Mouse (Mus musculus) left cerebral cortex, adult 11 months (tissue): Measurements from ENCODE around the gene Hnrnph2.
A peak's percentile ranks its signal among the peaks of the same experiment; 100 is the strongest.

ENCODE experiments used
- DNase-seq: peaks from one replicate; pipeline ENCODE4 v3.0.0; 2022; ENCODE audit warnings: low spot score

Hnrnph2 gene

DNA sequence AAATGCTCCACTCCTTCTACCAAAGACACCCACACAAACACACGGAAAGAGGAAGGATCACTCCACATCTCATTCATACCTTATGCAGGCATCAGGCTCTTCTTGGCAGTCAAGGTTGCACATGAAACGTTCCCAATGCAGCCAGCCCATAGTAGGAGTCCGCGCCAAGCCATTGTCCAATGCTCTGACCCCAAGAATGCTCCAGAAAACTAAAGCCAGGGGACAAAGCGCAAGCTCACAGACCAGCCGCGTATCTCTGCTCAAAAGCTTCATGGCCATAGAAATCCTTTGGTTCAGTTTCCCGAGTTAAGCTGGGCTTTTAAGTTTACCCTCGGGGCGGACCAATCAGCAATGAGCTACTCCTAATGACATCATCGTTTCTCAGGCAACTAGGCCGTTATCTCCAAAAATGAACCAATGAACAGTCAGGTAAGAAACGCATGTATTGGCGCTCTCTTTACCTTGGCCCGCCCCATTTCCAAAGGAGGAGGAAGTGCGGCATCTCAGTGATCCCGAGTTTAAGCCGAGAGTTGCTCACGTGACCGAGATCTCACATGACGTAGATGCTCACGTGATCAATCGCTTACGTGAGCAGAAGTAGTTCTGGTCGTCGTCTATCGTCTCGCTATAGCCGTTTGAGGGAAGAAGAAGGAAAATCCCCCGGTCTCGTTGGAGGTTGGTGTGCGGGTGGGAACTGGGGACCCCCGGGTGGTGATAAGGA, at the start of gene Hnrnph2, which contains the start of gene Gla:
Gene Hnrnph2 (plus strand): TSS at position 521 of the 721 bp plus-strand sequence.
Gene Gla (minus strand): TSS at position 467 of the 721 bp plus-strand sequence.
- peak; percentile 93 for DNase-seq

DNA sequence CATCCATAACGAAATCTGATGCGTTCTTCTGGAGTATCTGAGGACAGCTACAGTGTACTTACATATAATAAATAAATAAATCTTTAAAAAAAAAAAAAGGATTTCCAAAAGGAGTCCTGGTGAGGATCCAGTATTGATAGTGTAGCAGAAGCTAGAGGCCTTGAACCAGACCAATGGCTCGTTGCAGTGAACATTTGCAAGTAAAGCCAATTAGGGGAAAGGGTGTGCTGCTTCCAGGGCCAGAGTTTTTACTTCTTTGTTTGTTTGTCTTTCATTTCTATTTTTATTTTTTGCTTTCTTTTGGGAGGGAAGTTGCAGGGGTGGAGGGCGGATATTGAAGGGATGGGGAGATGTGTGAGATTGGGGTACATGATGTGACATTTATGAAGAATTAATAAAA, 47.7 kb upstream of the Hnrnph2 start:
- DNase-seq = no peak

DNA sequence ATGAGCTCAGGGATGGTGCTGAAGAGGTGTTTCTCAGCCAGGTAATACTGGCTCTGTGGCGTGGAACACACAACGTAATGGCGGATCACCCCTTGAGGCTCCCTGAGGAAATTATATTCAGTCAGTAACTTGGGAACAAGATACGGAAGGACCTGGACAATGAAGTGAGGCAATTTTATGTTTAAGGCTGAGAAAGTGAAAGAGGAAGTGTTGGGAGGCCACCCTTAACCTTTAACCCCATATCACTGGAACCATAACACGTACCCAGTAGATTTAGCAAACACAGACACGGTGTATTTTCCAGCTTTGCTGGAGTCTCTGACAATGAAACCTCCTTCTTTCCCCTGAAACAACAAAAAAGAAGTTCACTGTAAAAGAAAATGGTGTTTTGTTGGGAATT, 46.6 kb upstream of the Hnrnph2 start:
- no peak for DNase-seq

DNA sequence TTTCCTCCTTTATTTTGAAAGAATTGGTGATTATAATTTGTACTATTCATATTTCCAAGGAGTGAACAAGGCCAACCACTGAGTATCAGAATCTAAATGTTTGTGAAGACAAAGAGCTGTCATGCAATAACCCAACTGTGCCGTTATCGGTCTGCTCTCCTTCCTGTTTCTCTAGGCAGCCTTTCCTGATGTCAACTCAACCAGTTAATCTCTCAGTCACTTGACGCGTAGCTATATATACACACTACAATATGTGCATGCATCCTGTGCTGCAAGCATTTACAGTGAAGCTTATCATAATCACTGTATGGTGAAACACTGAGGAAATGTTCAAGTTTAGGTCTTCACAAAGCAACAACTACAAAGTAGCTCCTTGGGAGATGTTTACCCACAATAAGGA, 36.7 kb upstream of the Hnrnph2 start:
- DNase-seq = no peak

DNA sequence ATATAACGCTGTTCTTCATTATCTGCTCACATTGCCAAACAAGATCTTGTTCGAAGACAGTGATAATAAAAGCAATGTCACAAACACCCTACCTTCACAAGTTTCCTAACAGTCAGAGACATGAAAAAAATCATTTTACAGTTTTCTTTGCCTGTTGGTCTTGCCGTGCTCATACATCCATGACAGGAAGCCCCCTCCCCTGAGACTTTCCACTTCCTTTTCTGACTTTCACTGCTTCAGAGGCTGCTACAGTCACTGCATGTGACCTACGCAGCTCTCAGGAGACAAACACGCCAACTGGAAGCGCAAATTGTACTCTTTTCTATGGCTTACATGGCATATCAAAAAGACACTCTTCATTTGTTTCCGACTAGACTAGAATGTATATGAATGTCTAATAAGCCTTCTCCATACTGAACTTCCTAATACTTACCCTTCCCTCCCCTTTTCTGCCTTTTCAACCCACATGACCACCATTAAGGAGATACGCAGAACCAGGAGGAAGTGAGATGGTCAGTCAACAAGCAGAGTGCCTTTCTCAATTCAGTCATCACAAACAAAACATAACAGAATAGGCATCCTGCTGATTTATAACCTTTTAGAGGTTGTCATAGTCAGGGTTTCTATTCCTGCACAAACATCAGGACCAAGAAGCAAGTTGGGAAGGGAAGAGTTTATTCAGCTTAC, 34.3 kb upstream of the Hnrnph2 start:
- no peak for DNase-seq

DNA sequence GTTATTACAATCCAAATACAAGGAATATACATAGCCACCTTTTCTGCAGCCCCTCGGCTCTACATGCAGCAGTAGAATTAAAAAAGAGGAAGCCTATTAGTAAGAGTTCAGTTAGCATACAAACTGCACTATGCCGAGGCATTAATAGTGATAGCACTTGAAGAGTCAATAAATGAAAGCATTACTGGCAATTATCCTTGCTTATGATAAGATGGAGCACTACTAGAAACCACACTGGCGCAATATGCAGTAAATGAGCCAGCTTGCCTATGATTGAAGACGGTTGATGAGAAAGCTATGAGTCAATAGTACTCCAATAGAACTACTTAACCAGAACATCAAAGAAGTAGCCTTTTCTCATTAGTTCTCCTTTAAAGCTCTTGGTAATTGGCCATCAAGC, 23.1 kb upstream of the Hnrnph2 start:
- no peak for DNase-seq

DNA sequence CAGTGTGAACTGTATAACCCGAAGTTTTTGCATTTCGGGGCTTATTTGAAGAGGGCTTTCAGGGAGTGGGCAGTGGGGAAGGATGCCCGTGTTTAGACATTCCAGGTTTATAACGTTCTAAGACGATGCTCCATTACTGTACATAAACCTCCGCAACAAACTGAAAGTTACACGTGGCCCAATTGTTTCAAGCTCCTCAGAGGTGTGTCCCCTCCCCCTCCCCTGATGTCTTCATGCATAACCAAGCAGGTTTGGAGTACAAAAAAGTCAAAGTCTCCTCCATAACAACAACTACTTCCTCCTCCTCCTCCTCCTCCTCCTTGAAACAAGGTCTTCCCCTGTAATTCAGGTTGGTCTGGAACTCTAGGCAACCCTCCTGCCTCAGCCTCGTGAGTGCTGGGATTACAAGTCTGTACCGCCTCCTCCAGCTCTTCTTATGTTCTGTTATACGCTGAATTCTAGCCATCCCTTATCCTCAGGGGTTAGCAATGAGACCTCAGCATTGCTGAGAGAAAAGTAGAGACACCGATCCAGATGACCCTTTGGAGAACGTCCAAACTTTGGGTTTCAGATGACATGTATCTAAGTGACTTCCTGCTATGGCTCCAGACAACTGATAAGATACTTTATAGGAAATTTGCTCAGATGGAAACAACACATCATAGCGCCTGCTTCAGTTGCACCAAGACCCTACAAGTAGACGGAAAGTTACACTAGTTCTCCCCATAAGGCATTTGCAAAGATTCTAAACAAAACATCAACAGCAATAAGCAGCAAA, 20.3 kb upstream of the Hnrnph2 start:
- DNase-seq = no peak

DNA sequence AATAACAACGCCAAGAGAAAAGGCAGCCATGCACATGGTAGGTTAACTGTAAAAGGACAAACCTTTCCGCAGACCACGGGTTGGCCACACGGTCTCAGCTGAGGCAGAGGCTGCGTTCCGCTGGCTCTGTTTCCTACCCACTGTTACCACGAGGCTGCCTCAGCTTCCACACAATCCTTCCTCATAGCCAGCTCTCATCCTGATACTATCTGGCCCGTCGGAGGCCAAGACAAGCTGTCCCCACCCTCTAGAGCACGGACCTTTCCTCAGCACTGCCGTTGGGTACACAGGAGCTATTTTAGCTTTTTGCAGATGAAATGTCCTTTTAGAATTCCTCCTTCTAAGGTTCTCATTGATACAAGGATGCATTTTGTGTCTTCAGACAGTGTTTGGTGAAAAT, 18.7 kb upstream of the Hnrnph2 start:
- no peak for DNase-seq

DNA sequence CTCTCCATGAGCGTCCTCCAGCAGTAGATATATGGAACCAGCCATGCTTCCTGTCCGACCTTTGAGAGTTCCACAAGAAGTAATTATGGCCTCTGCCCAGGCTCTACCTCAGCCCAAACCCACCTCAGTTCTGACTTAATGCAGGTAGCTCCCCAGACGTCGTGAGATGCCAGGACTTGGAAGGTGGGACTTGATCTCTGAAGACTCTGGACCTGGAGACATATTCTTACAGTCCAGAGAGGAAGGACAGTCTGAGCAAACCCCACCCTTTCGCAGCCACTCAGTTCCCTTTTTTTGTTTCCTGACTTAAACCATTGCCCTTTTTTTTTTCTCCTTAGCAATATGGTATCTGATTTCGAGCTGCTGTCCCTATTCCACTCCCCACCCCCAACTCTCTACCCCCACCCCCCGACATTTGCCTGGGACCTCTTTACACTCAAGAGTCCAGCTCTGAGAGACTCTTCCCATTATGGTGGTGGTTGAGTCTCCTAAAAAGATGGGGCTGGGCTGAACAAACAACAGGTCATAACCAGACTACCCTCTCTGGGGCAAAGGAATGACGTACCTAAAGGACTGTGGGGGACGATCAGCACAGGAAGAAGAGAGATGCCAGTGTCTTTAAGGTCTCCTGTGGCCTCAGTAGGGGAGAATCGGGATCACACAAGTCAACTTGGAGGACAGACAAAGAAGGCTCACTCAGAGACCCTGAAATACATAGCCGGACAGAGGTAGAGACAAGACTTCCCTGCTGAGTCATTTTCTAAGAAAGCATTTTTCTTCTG, 17.9 kb upstream of the Hnrnph2 start, which contains the start of gene Btk:
Gene Btk (minus strand): TSS at position 683 of the 782 bp plus-strand sequence.
- no peak for DNase-seq

DNA sequence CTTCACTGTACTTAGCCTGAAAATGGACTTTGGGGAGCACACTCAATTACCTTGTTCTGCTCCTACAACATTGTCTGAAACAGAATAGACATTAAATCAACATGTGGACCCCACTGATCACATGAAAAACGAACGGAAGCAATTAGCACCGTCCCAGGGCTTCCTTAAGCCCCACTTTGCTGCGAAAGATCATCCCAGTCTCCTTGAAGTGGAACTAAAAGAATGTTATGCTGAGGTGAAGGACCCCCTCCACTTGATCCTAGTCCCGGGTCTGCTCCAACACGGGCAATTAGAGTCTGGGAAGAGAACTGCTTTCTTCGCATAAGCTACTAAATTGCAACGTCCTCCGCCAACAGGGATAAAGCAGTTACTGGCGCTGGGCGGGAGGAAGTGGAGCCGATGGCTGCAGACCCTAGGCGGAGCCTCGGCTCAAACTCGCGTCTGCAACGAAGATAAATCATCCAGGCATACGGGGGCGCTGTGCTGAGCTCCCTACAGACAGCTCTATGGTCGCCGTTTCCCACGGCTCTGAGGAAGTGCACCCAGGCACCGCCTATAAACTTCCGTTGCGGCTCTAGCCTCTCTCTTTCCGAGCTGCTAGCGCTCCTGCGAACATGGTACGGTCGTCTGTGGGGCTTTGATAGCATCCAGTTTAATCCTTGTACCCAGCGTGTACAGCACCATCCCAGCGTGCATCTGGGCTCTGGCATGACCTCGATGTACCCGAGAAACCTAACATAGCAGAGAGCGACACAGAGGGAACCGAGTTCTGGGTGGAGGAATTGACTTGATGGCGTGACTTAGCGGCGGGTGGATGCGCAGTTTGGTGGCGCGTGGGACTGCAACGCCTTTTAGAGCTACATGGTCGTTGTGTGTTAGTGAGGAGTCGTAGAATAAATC, 15.6 kb upstream of the Hnrnph2 start, which contains the start of gene Rpl36a:
Gene Rpl36a (plus strand): TSS at position 552 of the 900 bp plus-strand sequence.
- DNase-seq = peak; percentile 83

DNA sequence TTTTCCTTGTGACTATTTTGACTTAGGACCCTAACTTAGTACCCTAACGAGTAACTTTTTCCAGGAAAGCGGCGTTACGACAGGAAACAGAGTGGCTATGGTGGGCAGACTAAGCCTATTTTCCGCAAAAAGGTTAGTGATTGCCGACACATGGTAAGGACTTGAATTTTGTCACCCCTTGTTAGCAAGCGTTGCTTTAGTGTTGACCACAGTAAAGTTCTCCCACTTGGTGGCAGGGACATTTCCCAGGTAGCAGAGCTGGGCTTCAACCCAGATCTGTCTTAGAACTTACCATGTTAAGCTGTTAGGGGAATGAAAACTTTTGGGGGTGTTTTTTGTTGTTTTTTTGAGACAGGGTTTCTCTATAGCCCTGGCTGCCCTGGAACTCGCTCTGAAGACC, 14.5 kb upstream of the Hnrnph2 start:
- DNase-seq = no peak

DNA sequence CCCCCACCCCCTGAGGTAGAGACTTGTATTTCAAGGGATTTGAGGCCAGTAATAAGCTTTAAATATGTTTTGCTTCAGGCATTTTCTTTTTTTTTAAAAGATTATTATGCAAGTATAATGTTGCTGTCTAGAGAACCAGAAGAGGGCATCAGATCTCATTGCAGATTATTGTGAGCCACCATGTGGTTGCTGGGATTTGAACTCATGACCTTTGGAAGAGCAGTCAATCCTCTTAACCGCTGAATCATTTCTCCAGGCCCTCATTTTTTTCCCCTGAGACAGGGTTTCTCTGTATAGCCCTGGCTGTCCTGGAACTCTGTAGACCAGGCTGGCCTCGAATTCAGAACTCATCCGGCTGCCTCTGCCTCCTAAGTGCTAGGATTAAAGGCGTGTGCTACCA, 12.7 kb upstream of the Hnrnph2 start:
- no peak for DNase-seq

DNA sequence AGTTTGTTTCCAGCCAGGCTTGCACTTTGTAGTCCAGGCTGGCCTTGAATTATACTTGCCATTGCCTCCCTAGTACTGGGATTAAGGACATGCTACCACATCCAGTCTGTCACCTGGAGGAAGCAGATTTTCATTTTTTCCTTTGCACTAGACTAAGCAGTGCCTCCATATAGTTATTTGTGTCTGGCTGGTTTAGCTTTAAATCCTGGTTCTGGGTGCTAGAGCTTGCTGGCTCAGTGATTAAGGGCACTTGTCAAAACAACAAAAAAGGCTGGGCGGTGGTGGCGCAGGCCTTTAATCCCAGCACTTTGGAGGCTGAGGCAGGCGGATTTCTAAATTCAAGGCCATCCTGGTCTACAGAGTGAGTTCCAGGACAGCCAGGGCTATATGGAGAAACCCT, 12.0 kb upstream of the Hnrnph2 start:
- no peak for DNase-seq

DNA sequence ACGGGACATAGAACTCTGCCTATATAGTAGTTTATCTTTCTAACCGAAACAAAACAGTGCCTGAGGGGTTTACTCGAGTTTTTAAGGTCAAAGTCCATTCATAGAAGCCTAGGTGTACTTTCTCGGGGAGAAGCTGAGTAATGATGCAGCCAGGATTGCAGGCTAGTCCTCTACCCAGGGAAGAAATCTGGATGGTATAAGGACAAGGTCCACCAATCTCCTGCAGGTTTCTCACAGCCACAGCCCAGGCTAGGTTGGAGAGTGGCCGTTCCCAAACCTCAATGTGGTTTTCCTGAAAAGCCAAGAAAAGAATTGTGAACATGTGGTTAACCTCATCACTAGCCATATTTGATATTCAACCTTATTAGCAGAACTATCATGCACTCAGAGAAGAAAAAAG, 11.1 kb upstream of the Hnrnph2 start:
- DNase-seq = no peak

DNA sequence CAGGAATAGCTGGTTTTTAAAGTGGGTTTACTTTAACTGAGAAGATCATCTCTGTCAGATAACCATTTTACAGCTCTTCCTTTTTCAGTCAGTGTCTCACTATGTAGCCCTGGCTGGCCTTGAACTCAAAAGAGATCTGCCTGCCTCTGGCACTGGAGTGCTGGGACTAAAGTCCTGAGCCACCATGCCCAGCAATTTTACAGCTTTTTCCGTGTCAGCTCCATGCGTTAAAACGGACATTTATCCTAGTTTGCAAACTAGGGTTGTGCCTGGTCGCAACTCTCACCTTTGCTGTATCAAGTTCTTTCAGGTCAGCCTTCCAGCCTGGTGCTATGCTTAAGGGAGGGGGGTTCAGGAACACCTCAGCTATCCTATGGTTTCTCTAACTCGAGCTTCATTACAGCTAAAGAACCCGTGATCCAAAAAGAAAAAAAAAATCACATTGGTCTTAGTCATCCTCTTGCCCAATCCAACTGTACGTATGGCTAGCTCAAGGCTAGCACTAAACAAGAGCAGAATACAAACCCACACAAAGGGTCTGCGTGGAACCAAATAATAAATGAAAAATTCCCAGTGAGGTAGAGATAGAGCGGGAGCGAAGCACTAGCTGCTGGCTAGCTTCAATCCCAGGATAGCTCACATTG, 935 bp upstream of the Hnrnph2 start:
- no peak for DNase-seq

DNA sequence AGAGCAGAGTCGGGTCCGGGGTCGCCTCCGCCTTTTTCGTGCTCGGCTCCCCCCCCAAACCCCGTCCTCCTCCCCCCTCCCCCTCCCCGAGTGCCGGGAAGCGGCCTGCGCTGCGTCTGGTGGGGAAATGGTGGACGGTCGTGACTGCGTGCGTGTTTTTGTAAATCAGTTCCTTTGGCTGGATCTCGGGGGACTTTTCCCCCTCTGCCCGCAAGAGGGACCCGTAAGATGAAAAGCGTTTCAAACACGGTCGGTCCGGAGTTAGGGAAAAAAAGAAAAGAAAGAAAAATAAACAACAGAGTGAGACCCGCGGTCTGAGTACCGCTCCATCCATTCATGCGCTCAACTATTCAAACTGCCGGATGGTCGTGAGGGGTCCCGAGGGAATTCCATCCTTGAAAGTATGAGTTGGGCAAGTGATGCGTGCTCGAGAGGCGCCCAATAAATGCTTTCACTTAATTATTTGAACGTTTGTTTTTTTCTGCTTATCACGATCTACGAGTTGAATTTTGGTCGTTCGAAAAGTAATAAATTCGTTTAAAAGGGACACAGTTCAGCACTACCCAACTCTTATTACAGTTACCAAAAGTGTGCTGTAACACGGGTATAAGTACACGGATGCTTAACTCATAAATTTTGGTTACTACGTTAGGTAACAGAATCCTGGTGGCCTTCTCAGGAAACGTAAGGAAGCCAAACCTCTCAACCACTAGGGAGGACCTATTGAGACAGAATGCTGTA, 571 bp downstream of the Hnrnph2 start:
- DNase-seq = no peak

DNA sequence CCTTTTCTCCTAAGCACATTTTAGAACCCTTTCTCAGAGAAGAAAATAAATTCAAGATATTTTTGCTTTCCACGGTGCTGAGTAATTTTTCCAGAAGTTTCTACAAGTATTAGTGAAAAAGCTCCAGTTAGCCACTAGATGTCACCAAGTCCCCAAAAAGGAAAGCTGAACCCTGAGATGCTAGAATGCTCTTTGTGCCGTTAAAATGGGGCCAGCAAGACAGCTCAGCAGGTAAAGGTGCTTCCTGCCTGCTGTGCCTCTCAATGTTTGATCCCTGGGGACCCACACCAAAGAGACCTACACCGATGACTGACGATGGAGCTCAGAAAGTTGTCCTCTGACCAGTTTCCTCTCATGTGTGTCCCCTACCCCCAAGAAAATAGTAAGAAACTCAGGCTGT, 8.5 kb downstream of the Hnrnph2 start:
- no peak for DNase-seq

DNA sequence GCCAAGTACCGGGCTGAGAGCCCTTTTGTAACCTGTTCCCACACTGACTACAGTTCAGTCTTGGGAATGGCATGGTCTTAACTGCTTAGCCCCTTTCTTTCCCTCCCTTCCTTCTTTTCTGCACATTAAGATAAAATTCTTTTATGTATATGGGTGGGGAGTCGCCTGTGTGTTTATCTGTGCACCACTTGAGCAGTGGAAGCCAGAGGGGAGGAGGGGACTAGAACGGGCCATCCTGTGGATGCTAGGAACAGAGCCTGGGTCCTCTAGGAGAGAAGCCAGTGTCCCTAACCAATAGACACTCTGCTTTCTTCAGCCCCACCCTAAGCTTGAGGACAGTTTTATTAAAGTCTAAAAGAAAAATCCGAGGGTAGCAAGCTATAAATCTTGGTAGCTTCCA, 10.0 kb downstream of the Hnrnph2 start:
- no peak for DNase-seq

DNA sequence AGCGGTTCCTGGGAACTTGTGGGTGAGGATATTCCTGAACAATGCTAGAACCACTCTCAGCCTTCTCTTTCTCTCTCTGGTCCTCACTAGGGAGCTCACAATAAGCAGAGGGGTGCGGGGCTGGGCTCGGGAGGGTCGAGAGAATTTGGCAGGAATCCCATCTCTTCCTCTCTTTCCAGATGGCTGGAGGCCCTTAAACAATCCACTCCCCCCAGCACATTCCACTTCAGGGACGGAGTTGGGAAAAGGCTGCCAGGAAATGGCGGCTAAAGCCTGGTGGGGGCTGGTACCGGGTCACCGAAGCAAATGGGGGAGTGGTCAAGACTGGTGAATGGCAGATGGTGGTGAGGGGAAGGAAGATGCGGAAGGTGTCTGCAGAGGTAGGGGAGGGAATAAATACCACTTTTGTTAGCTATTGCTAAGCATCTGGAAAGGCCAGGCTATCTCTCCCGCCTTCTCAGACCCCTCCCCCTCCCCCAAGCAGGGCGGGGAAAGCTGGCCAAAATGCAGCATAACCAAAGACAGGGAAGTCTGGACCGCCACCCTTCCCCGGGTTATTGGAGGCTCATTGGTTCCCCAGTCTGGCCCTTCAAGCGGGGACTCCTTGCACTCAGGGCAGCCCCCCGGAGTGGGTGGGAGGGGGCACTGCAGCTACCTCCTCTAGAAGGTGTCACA, 11.4 kb downstream of the Hnrnph2 start:
- no peak for DNase-seq
